8 mouse cellular contexts compared by ENCODE assay signal in the genomic region with DNA sequence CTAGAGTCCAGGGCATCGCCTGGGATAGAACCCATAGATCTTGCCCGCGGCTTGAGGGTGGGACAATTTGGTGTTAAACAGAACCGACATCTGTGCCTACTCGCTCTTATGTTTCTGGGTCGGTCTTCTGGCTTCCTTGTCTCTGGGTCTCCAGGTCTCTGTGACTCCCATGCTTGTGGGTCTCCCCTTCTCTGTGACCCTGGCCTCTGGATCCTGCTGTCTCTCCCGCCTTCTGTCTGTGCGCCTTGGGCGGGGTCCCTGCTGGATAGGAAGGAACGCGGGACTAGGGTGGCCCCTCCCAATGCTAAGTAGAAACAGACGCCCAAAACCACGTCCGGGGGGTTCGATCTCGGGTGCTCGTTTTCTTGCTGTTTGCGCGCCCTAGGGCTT. TPM values are rescaled to one million over a fixed set of nuclear protein-coding genes. Genes with fewer than 3 reads are reported as not detected.
DNase-seq lines count a peak whose midpoint lies in the region.

No protein-coding gene starts in this region.

- DNase-seq in CD4-positive, CD25-positive, alpha-beta regulatory T cell, adult 2 months (ENCODE audit: low read depth, low spot score), result peak; percentile 76
- DNase-seq in T-cell, adult 2 months (ENCODE audit: low spot score), result peak; percentile 76
- peak; percentile 50 for DNase-seq in heart, adult 8-10 months (ENCODE audit: low spot score)
- peak; percentile 45 for DNase-seq in kidney, postnatal 10 days
- DNase-seq in midbrain, embryonic 10.5 days (ENCODE audit: low spot score), result no peak
- no peak for DNase-seq in embryo, embryonic 9.5 days (ENCODE audit: extremely low spot score)
- no peak for DNase-seq in adrenal gland, postnatal 4 days (ENCODE audit: low spot score in 2 of 2)
- DNase-seq in Muller cell, postnatal 12 days (ENCODE audit: inconsistent ontology term), result no peak

- WGBS in midbrain, embryonic 10.5 days, result 31% methylated on average over 19 of the region's 19 CpGs

- H3K36me3 ChIP-seq in midbrain, embryonic 10.5 days, result no peaks in the 10 kb centered on the region

- H3K27ac ChIP-seq in midbrain, embryonic 10.5 days (replicated peaks), result peak overlapping the region; percentile 75

- peaks cover 63% of the 10 kb centered on the region for H3K4me1 ChIP-seq in midbrain, embryonic 10.5 days

- H3K4me3 ChIP-seq in midbrain, embryonic 10.5 days, result peak overlapping the region; percentile 61

- H3K27me3 ChIP-seq in midbrain, embryonic 10.5 days (ENCODE audit: low read depth, poor library complexity, severe bottlenecking), result peaks cover 80% of the 10 kb centered on the region

- H3K9me3 ChIP-seq in midbrain, embryonic 10.5 days (replicated peaks), result no peaks in the 10 kb centered on the region

RNA-seq across cellular contexts. Expression of a gene that starts 4.0 kb away (rescaled TPM):
- total RNA-seq in heart, adult 8-10 months (2022), result under 1 TPM; 0.12 to 0.49 (median 0.33) TPM
- polyA plus RNA-seq in midbrain, embryonic 10.5 days (2016; fragmentation: Nextera tagmentation; extraction: Ambion mirVana), result 58.0 and 61.3 TPM in 2 replicates
- 10 to 100 TPM in 1 of 2 experiments, 1 to 10 TPM in 1; 7.1 to 10.3 TPM for total RNA-seq in adrenal gland, postnatal 4 days (2021)

RNA-seq across cellular contexts. Expression of a gene that starts 6.2 kb away (rescaled TPM):
- total RNA-seq in heart, adult 8-10 months (2022), result 100 to 1,000 TPM; 154 to 215 (median 169) TPM
- 80.0 and 96.6 TPM in 2 replicates for polyA plus RNA-seq in midbrain, embryonic 10.5 days (2016; fragmentation: Nextera tagmentation; extraction: Ambion mirVana)
- total RNA-seq in adrenal gland, postnatal 4 days (2021), result 100 to 1,000 TPM; 129 to 134 TPM

RNA-seq across cellular contexts. Expression of a gene that starts 12.2 kb away (rescaled TPM):
- 1,000 to 10,000 TPM; 1,612 to 1,913 (median 1,690) TPM for total RNA-seq in heart, adult 8-10 months (2022)
- 278 and 293 TPM in 2 replicates for polyA plus RNA-seq in midbrain, embryonic 10.5 days (2016; fragmentation: Nextera tagmentation; extraction: Ambion mirVana)
- total RNA-seq in adrenal gland, postnatal 4 days (2021), result 100 to 1,000 TPM; 109 to 110 TPM

RNA-seq across cellular contexts. Expression of a gene that starts 33.5 kb away (rescaled TPM):
- total RNA-seq in heart, adult 8-10 months (2022), result under 1 TPM in 2 of 4 experiments, not detected in 2; 0.16 to 0.22 TPM
- polyA plus RNA-seq in midbrain, embryonic 10.5 days (2016; fragmentation: Nextera tagmentation; extraction: Ambion mirVana), result 19.0 and 22.0 TPM in 2 replicates
- 1 to 10 TPM; 4.8 to 7.3 TPM for total RNA-seq in adrenal gland, postnatal 4 days (2021)

RNA-seq across cellular contexts. Expression of a gene that starts 54.2 kb away (rescaled TPM):
- 10 to 100 TPM; 45.0 to 47.2 (median 46.1) TPM for total RNA-seq in heart, adult 8-10 months (2022)
- 18.3 and 20.5 TPM in 2 replicates for polyA plus RNA-seq in midbrain, embryonic 10.5 days (2016; fragmentation: Nextera tagmentation; extraction: Ambion mirVana)
- 100 to 1,000 TPM; 129 to 138 TPM for total RNA-seq in adrenal gland, postnatal 4 days (2021)

Comparison
In these comparisons a context has a peak if more than half of its experiments do, and no peak if none do; other contexts are left out.
1. DNase-seq: peak in CD4-positive, CD25-positive, alpha-beta regulatory T cell, adult 2 months (single experiment), T-cell, adult 2 months (single experiment), heart, adult 8-10 months (single experiment) and kidney, postnatal 10 days (single experiment); none in midbrain, embryonic 10.5 days (single experiment), embryo, embryonic 9.5 days (single experiment), adrenal gland, postnatal 4 days (0 of 2) and Muller cell, postnatal 12 days (single experiment).
2. RNA of a gene that starts 4.0 kb away (total RNA-seq): 7.1 to 10.3 TPM in adrenal gland, postnatal 4 days; 0.12 to 0.49 TPM in heart, adult 8-10 months; every median in the first group is over 4 times any median in the second.
3. RNA of a gene that starts 12.2 kb away (total RNA-seq): 1,612 to 1,913 TPM in heart, adult 8-10 months; 109 to 110 TPM in adrenal gland, postnatal 4 days; every median in the first group is over 10 times any median in the second.